Mouse (Mus musculus): ENCODE results near the gene Plxdc2. TPM values are rescaled to one million over a fixed set of nuclear protein-coding genes. Genes with fewer than 3 reads are reported as not detected.

Plxdc2 gene
- total and polyA plus RNA-seq, 2 experiments: 0.09 to 0.55 TPM

- no peak overlapping the region for H3K27ac ChIP-seq (replicated peaks; ENCODE audit: insufficient read depth, low read depth, low read length)
Observed at GRCm38 (mm10) chr2:16387787-16388186, 31.7 kb downstream of the Plxdc2 start.

GRCm38 (mm10) chr2:16397501-16397900 lies 41.4 kb downstream of the Plxdc2 start:
- Histone ChIP-seq H3K79me2 (ENCODE audit: control insufficient read depth, insufficient read depth, low read length) (no peaks in the 10 kb centered on the region), H3K4me3 (ENCODE audit: insufficient read depth, low read depth, low read length) (no peak overlapping the region), H3K9ac (ENCODE audit: low read depth, low read length) (no peak overlapping the region), H3K36me3 (ENCODE audit: control insufficient read depth, insufficient read depth, low read length) (no peaks in the 10 kb centered on the region), H3K27me3 (ENCODE audit: control insufficient read depth, insufficient read depth, low read length) (no peaks in the 10 kb centered on the region), H3K4me1 (ENCODE audit: control insufficient read depth, insufficient read depth, low read length) (no peaks in the 10 kb centered on the region), H3K27ac (replicated peaks; ENCODE audit: insufficient read depth, low read depth, low read length) (no peak overlapping the region)
- 80% methylated on average over 3 of the region's 3 CpGs for WGBS
- peak; percentile 53 for DNase-seq (ENCODE audit: extremely low read depth, low read depth, low spot score)
- TF ChIP-seq CTCF (IDR thresholded peaks at IDR 0.05; ENCODE audit: low read depth, low read length) (no peak), POLR2A (IDR thresholded peaks at IDR 0.05; ENCODE audit: extremely low read depth, insufficient read depth, low read length) (no peak)

More at GRCm38 (mm10) chr2:16387787-16388186, 31.7 kb downstream of the Plxdc2 start:
- TF ChIP-seq CTCF (IDR thresholded peaks at IDR 0.05; ENCODE audit: low read depth, low read length): no peak
- TF ChIP-seq POLR2A (IDR thresholded peaks at IDR 0.05; ENCODE audit: extremely low read depth, insufficient read depth, low read length): no peak
- Histone ChIP-seq H3K27me3 (ENCODE audit: control insufficient read depth, insufficient read depth, low read length) (no peaks in the 10 kb centered on the region), H3K4me1 (ENCODE audit: control insufficient read depth, insufficient read depth, low read length) (no peaks in the 10 kb centered on the region), H3K4me3 (ENCODE audit: insufficient read depth, low read depth, low read length) (no peak overlapping the region), H3K36me3 (ENCODE audit: control insufficient read depth, insufficient read depth, low read length) (no peaks in the 10 kb centered on the region), H3K79me2 (ENCODE audit: control insufficient read depth, insufficient read depth, low read length) (no peaks in the 10 kb centered on the region), H3K9ac (ENCODE audit: low read depth, low read length) (no peak overlapping the region)
- no peak for DNase-seq (ENCODE audit: extremely low read depth, low read depth, low spot score)

GRCm38 (mm10) chr2:16398006-16398405 lies 41.9 kb downstream of the Plxdc2 start:
- WGBS: 88% methylated on average over 1 of the region's 1 CpGs
- TF ChIP-seq POLR2A (IDR thresholded peaks at IDR 0.05; ENCODE audit: extremely low read depth, insufficient read depth, low read length) (no peak), CTCF (IDR thresholded peaks at IDR 0.05; ENCODE audit: low read depth, low read length) (no peak)
- Histone ChIP-seq H3K79me2 (ENCODE audit: control insufficient read depth, insufficient read depth, low read length) (no peaks in the 10 kb centered on the region), H3K4me3 (ENCODE audit: insufficient read depth, low read depth, low read length) (no peak overlapping the region), H3K4me1 (ENCODE audit: control insufficient read depth, insufficient read depth, low read length) (no peaks in the 10 kb centered on the region), H3K27ac (replicated peaks; ENCODE audit: insufficient read depth, low read depth, low read length) (no peak overlapping the region), H3K27me3 (ENCODE audit: control insufficient read depth, insufficient read depth, low read length) (no peaks in the 10 kb centered on the region), H3K9ac (ENCODE audit: low read depth, low read length) (no peak overlapping the region), H3K36me3 (ENCODE audit: control insufficient read depth, insufficient read depth, low read length) (no peaks in the 10 kb centered on the region)
- DNase-seq (ENCODE audit: extremely low read depth, low read depth, low spot score): no peak

- Histone ChIP-seq H3K79me2 (ENCODE audit: control insufficient read depth, insufficient read depth, low read length) (no peaks in the 10 kb centered on the region), H3K27ac (replicated peaks; ENCODE audit: insufficient read depth, low read depth, low read length) (no peak overlapping the region), H3K9ac (ENCODE audit: low read depth, low read length) (no peak overlapping the region), H3K27me3 (ENCODE audit: control insufficient read depth, insufficient read depth, low read length) (no peaks in the 10 kb centered on the region), H3K4me1 (ENCODE audit: control insufficient read depth, insufficient read depth, low read length) (no peaks in the 10 kb centered on the region), H3K36me3 (ENCODE audit: control insufficient read depth, insufficient read depth, low read length) (no peaks in the 10 kb centered on the region), H3K4me3 (ENCODE audit: insufficient read depth, low read depth, low read length) (no peak overlapping the region)
- WGBS: 72% methylated on average over 10 of the region's 10 CpGs
- TF ChIP-seq POLR2A (IDR thresholded peaks at IDR 0.05; ENCODE audit: extremely low read depth, insufficient read depth, low read length) (no peak), CTCF (IDR thresholded peaks at IDR 0.05; ENCODE audit: low read depth, low read length) (no peak)
- DNase-seq (ENCODE audit: extremely low read depth, low read depth, low spot score): no peak
Observed at GRCm38 (mm10) chr2:16398896-16399295, 42.8 kb downstream of the Plxdc2 start.

GRCm38 (mm10) chr2:16406508-16406907 lies 50.4 kb downstream of the Plxdc2 start:
- Histone ChIP-seq H3K4me1 (ENCODE audit: control insufficient read depth, insufficient read depth, low read length) (no peaks in the 10 kb centered on the region), H3K36me3 (ENCODE audit: control insufficient read depth, insufficient read depth, low read length) (no peaks in the 10 kb centered on the region), H3K4me3 (ENCODE audit: insufficient read depth, low read depth, low read length) (no peak overlapping the region), H3K27me3 (ENCODE audit: control insufficient read depth, insufficient read depth, low read length) (no peaks in the 10 kb centered on the region), H3K79me2 (ENCODE audit: control insufficient read depth, insufficient read depth, low read length) (no peaks in the 10 kb centered on the region), H3K27ac (replicated peaks; ENCODE audit: insufficient read depth, low read depth, low read length) (no peak overlapping the region), H3K9ac (ENCODE audit: low read depth, low read length) (no peak overlapping the region)
- DNase-seq (ENCODE audit: extremely low read depth, low read depth, low spot score): no peak
- TF ChIP-seq CTCF (IDR thresholded peaks at IDR 0.05; ENCODE audit: low read depth, low read length): no peak
- TF ChIP-seq POLR2A (IDR thresholded peaks at IDR 0.05; ENCODE audit: extremely low read depth, insufficient read depth, low read length): no peak
- WGBS: 64% methylated on average over 2 of the region's 2 CpGs

- TF ChIP-seq POLR2A (IDR thresholded peaks at IDR 0.05; ENCODE audit: extremely low read depth, insufficient read depth, low read length) (no peak), CTCF (IDR thresholded peaks at IDR 0.05; ENCODE audit: low read depth, low read length) (no peak)
- no peaks in the 10 kb centered on the region for H3K4me1 ChIP-seq (ENCODE audit: control insufficient read depth, insufficient read depth, low read length)
- H3K4me3 ChIP-seq (ENCODE audit: insufficient read depth, low read depth, low read length): no peak overlapping the region
- H3K79me2 ChIP-seq (ENCODE audit: control insufficient read depth, insufficient read depth, low read length): no peaks in the 10 kb centered on the region
- H3K36me3 ChIP-seq (ENCODE audit: control insufficient read depth, insufficient read depth, low read length): no peaks in the 10 kb centered on the region
- WGBS: 21% methylated on average over 3 of the region's 3 CpGs
- H3K9ac ChIP-seq (ENCODE audit: low read depth, low read length): no peak overlapping the region
- DNase-seq (ENCODE audit: extremely low read depth, low read depth, low spot score): no peak
- H3K27me3 ChIP-seq (ENCODE audit: control insufficient read depth, insufficient read depth, low read length): no peaks in the 10 kb centered on the region
- H3K27ac ChIP-seq (replicated peaks; ENCODE audit: insufficient read depth, low read depth, low read length): no peak overlapping the region
Observed at GRCm38 (mm10) chr2:16414340-16414976, 58.4 kb downstream of the Plxdc2 start.

Data from liver, adult 2 months (tissue).